8 mouse cellular contexts compared by ENCODE assay signal in genomic region chr1:175041167-175041817, GRCm38 (mm10).
DNase-seq lines count a peak whose midpoint lies in the region; ATAC-seq and TF ChIP-seq lines count a peak whose summit lies in the region.

No protein-coding gene starts in this region.

- H3K4me1 ChIP-seq in heart, adult 2 months (ENCODE audit: control insufficient read depth, insufficient read depth, low read length) = no peaks in the 10 kb centered on the region
- no peaks in the 10 kb centered on the region for H3K4me1 ChIP-seq in heart, embryonic 10.5 days
- peaks cover 3% of the 10 kb centered on the region; the same call in 1 of the 2 replicates for H3K4me1 ChIP-seq in hindbrain, embryonic 12.5 days

- H3K9me3 ChIP-seq in heart, embryonic 10.5 days = no peaks in the 10 kb centered on the region
- H3K9me3 ChIP-seq in hindbrain, embryonic 12.5 days (replicated peaks) = no peaks in the 10 kb centered on the region

- H3K9ac ChIP-seq in heart, adult 2 months (ENCODE audit: low read depth, low read length) = no peak overlapping the region
- H3K9ac ChIP-seq in hindbrain, embryonic 12.5 days = no peak overlapping the region

- no peaks in the 10 kb centered on the region for H3K36me3 ChIP-seq in heart, adult 2 months (ENCODE audit: control insufficient read depth, insufficient read depth, low read length)
- no peaks in the 10 kb centered on the region for H3K36me3 ChIP-seq in heart, embryonic 10.5 days
- no peaks in the 10 kb centered on the region for H3K36me3 ChIP-seq in hindbrain, embryonic 12.5 days

- no peak for DNase-seq in heart, adult 2 months
- DNase-seq in heart, embryonic 10.5 days (ENCODE audit: low spot score) = no peak
- no peak for DNase-seq in Patski (ENCODE audit: low read depth, low spot score)
- peak; percentile 49 to 72 for DNase-seq in cerebellum, postnatal 36 days
- DNase-seq in layer of hippocampus, adult 9-10 months (ENCODE audit: low spot score) = peak; percentile 15
- DNase-seq in yolk sac, embryonic 10.5 days (ENCODE audit: low spot score) = peak; percentile 42

- no peak overlapping the region for H3K27ac ChIP-seq in heart, adult 2 months
- no peak overlapping the region for H3K27ac ChIP-seq in heart, embryonic 10.5 days
- no peak overlapping the region for H3K27ac ChIP-seq in hindbrain, embryonic 12.5 days

- ATAC-seq in Patski = no peak
- peak; percentile 64 for ATAC-seq in hindbrain, embryonic 12.5 days (ENCODE audit: low FRiP score)
- peak; percentile 42; the same call in 1 of the 2 replicates for ATAC-seq in megakaryocyte progenitor cell, adult 5-6 weeks (replicated peaks; ENCODE audit: poor library complexity)

- H3K4me3 ChIP-seq in heart, adult 2 months = no peak overlapping the region
- no peak overlapping the region for H3K4me3 ChIP-seq in heart, embryonic 10.5 days
- H3K4me3 ChIP-seq in hindbrain, embryonic 12.5 days = no peak overlapping the region

- POLR2A ChIA-PET in Patski (lab: Charles Lee) = no interaction called here

- WGBS in heart, adult 2 months = 45% methylated on average over 4 of the region's 4 CpGs
- WGBS in heart, embryonic 10.5 days = 64% methylated on average over 4 of the region's 4 CpGs
- 73% methylated on average over 4 of the region's 4 CpGs for WGBS in hindbrain, embryonic 12.5 days

- no peaks in the 10 kb centered on the region for H3K27me3 ChIP-seq in heart, adult 2 months (ENCODE audit: control insufficient read depth, insufficient read depth, low read length)
- no peaks in the 10 kb centered on the region for H3K27me3 ChIP-seq in heart, embryonic 10.5 days (ENCODE audit: insufficient read depth, poor library complexity, severe bottlenecking)
- H3K27me3 ChIP-seq in Patski = no peaks in the 10 kb centered on the region
- no peaks in the 10 kb centered on the region for H3K27me3 ChIP-seq in hindbrain, embryonic 12.5 days

- CTCF ChIA-PET in Patski (lab: Charles Lee) = interaction anchor here (0.9 to 3.3 kb wide), 4 partner anchors 10 to 629 kb away, joined by 3 to 10 read pairs (median 6); no protein-coding TSS in a partner anchor

- TF ChIP-seq CTCF in heart, adult 2 months (IDR thresholded peaks at IDR 0.05) = peak; percentile 62
- peak; percentile 43 for TF ChIP-seq CTCF in Patski (IDR thresholded peaks at IDR 0.05)

- TF ChIP-seq POLR2A in heart, adult 2 months (IDR thresholded peaks at IDR 0.05; ENCODE audit: insufficient read depth, low read depth, low read length) = no peak

- no peak for TF ChIP-seq EP300 in heart, adult 2 months (IDR thresholded peaks at IDR 0.05; ENCODE audit: insufficient read depth, low read depth, low read length)

- intact Hi-C loops in heart, adult 2 months (cut with DNase I) = loop anchor here (5.0 to 10.0 kb wide), 2 partner anchors 624 to 881 kb away; partner anchors contain the start of gene Gm38100

- no peaks in the 10 kb centered on the region for H3K79me2 ChIP-seq in heart, adult 2 months (replicated peaks; ENCODE audit: control insufficient read depth, insufficient read depth, low read length)

- H3K4me2 ChIP-seq in hindbrain, embryonic 12.5 days (replicated peaks) = no peak overlapping the region

- in situ Hi-C loops in Patski (cut with MboI; ENCODE audit: low pct_unique_long_range_greater_than_20kb) = no loop called here

Comparison
In these comparisons a context has a peak if more than half of its experiments do, and no peak if none do; other contexts are left out.
1. DNase-seq: peak in cerebellum, postnatal 36 days (2 of 2), layer of hippocampus, adult 9-10 months (single experiment) and yolk sac, embryonic 10.5 days (single experiment); none in heart, adult 2 months (0 of 2), heart, embryonic 10.5 days (single experiment) and Patski (single experiment).